Mouse (Mus musculus) hindbrain, embryonic 10.5 days (tissue): ENCODE data around the gene Nlrc5. TPM values are rescaled to one million over a fixed set of nuclear protein-coding genes. Genes with fewer than 3 reads are reported as not detected.

Experiments used
- DNase-seq: peaks from one replicate; pipeline ENCODE4 v3.0.0-alpha.2; 2017; ENCODE audit warnings: low spot score
- H3K27ac ChIP-seq: fragments of 300-500 bp; sonication (generic); 2 replicates; pipeline ENCODE4 v1.5.1; 2016; ENCODE audit warnings: mild to moderate bottlenecking, moderate library complexity
- H3K27me3 ChIP-seq: fragments of 300-500 bp; sonication (generic); 2 replicates; pipeline ENCODE4 v1.6.1; 2016; ENCODE audit warnings: mild to moderate bottlenecking; ENCODE audit not compliant: poor library complexity, insufficient read depth, severe bottlenecking
- H3K36me3 ChIP-seq: fragments of 300-500 bp; sonication (generic); 2 replicates; pipeline ENCODE4 v1.6.1; 2016; ENCODE audit warnings: mild to moderate bottlenecking, moderate library complexity
- H3K4me1 ChIP-seq: fragments of 300-500 bp; sonication (generic); replicated peaks from 2 replicates; pipeline ENCODE4 v1.6.1; 2016; ENCODE audit warnings: mild to moderate bottlenecking
- H3K4me3 ChIP-seq: fragments of 300-500 bp; sonication (generic); 2 replicates; pipeline ENCODE4 v1.5.1; 2016; ENCODE audit warnings: mild to moderate bottlenecking, moderate library complexity
- H3K9me3 ChIP-seq: fragments of 300-500 bp; sonication (generic); 2 replicates; pipeline ENCODE4 v1.6.1; 2016; ENCODE audit warnings: mild to moderate bottlenecking, moderate library complexity
- WGBS: fragments of 180-500 bp; shearing (Covaris S2); methylation state at CpG from one replicate; pipeline ENCODE4 v1.1.7; 2016; 5-methylcytosine and 5-hydroxymethylcytosine counted together
- polyA plus RNA-seq: library from polyadenylated mRNA; unstranded; fragments of >200 nt; fragmentation: Nextera tagmentation; extraction: Ambion mirVana; gene quantifications from 2 replicates; pipeline ENCODE4 v1.2.1, GENCODE M21; 2016

The Nlrc5 gene
- polyA plus RNA-seq, 1 experiment from 2014 or later = 0.20 TPM

DNA sequence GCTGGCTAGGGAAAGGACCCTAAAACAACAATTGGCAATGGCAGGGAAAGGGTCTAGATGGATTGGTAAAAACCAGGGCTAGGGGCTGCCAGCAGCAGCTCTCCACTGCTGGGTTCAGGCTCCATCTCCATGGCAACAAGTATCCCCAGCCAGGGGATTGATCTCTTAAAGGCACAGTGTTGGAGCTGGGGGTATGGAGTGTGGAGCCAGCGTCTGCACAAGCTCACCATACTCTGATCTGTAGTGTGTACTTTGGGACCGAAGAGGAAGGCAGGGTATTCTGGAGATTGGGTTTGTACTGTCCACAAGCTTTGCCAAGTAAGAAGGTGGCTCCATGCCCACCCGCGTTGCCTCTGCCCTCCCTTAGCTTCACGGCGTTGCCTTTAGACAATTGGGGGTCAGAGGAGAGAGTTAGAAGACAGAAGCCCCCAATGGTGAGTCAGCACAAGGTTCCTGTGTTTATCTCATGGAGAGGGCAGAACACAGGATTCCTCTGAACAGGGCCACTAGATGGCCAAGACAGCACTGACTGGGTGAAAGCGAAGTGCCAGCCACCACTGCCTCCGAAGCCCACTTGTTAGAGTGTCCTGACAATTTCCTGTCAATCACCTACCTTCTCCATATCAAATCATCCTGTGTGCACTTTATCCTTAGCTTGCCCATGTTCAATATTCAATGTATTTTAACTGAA, 133.1 kb downstream of the Nlrc5 start:
- DNase-seq = peak; percentile 39
- peak overlapping the region; percentile 75 for H3K27ac ChIP-seq
- H3K27me3 ChIP-seq = peaks cover 26% of the 10 kb centered on the region
- H3K4me3 ChIP-seq = peak overlapping the region; percentile 28
- WGBS = 56% methylated on average over 8 of the region's 8 CpGs
- H3K9me3 ChIP-seq = no peaks in the 10 kb centered on the region
- H3K4me1 ChIP-seq = peaks cover 36% of the 10 kb centered on the region
- peaks cover 8% of the 10 kb centered on the region; the same call in 1 of the 2 replicates for H3K36me3 ChIP-seq

GRCm38 (mm10) chr8:94568098-94568497, 133.9 kb downstream of the Nlrc5 start:
- 90% methylated on average over 8 of the region's 8 CpGs for WGBS
- peak overlapping the region; percentile 2; the same call in 1 of the 2 replicates for H3K27ac ChIP-seq

DNA sequence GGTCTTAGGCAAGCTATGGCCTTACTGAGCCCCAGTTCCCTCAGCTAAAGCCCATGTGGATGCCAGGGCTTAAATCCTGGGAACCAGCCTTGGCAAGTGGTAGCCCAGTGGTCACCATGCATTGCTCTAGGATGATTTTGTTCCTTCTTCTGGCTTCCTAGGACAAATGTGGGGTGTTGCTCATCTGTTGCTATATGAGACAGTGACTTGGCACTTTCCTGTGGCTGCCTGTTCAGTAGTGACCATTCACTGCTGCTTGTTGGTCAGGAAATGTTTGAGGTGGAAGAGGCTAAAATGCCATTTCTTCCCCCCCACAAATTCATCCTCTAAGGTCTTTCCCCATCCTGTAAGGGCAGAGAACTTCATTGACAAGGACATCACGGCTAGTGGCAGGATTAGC, 135.3 kb downstream of the Nlrc5 start:
- Histone ChIP-seq H3K9me3 (no peaks in the 10 kb centered on the region), H3K4me3 (no peak overlapping the region), H3K27me3 (0 out of 2 replicates have a peak, but pooled peaks cover 5% of the 10 kb centered on the region), H3K4me1 (peaks cover 36% of the 10 kb centered on the region), H3K27ac (no peak overlapping the region), H3K36me3 (peaks cover 29% of the 10 kb centered on the region)
- 69% methylated on average over 1 of the region's 1 CpGs for WGBS
- DNase-seq = no peak

More at GRCm38 (mm10) chr8:94568098-94568497, 133.9 kb downstream of the Nlrc5 start:
- Histone ChIP-seq H3K4me3 (no peak overlapping the region), H3K27me3 (peaks cover 18% of the 10 kb centered on the region), H3K36me3 (peaks cover 15% of the 10 kb centered on the region), H3K4me1 (peaks cover 36% of the 10 kb centered on the region), H3K9me3 (no peaks in the 10 kb centered on the region)
- DNase-seq = no peak

- Histone ChIP-seq H3K27ac (no peak overlapping the region), H3K36me3 (peaks cover 53% of the 10 kb centered on the region), H3K4me1 (peaks cover 20% of the 10 kb centered on the region), H3K4me3 (no peak overlapping the region), H3K9me3 (no peaks in the 10 kb centered on the region), H3K27me3 (no peaks in the 10 kb centered on the region)
- WGBS = 80% methylated on average over 2 of the region's 2 CpGs
- DNase-seq = no peak
Observed at GRCm38 (mm10) chr8:94571896-94572295, 137.7 kb downstream of the Nlrc5 start.

GRCm38 (mm10) chr8:94574159-94574907, 140.2 kb downstream of the Nlrc5 start:
- Histone ChIP-seq H3K36me3 (peaks cover 78% of the 10 kb centered on the region), H3K4me3 (no peak overlapping the region), H3K27ac (no peak overlapping the region), H3K4me1 (peaks cover 5% of the 10 kb centered on the region; the same call in 1 of the 2 replicates), H3K9me3 (no peaks in the 10 kb centered on the region), H3K27me3 (no peaks in the 10 kb centered on the region)
- WGBS = 89% methylated on average over 16 of the region's 16 CpGs
- no peak for DNase-seq

DNA sequence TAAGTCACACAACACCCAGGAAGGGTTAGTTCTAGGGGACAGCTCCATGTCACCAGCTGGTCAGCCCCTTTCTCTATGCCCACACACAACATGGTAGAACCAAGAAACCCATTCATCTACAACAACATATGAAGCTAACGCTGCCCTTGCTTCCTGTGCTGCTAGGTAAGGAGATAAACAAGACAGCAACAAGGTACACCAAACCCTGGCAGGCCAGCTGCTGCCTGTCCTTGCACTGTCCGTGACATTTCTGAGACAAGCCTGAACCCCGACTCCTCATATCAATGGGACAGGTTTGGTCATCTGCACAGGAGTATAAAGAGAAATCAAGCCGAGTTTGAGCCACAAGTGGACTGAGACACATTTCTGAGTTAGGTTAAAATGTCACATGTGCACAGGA, 141.0 kb downstream of the Nlrc5 start:
- H3K4me1 ChIP-seq = no peaks in the 10 kb centered on the region
- H3K9me3 ChIP-seq = no peaks in the 10 kb centered on the region
- no peak overlapping the region for H3K27ac ChIP-seq
- H3K4me3 ChIP-seq = no peak overlapping the region
- WGBS = 94% methylated on average over 4 of the region's 4 CpGs
- no peaks in the 10 kb centered on the region for H3K27me3 ChIP-seq
- DNase-seq = no peak
- H3K36me3 ChIP-seq = peaks cover 84% of the 10 kb centered on the region

Other genes with a start within 250 kb of the Nlrc5 start
- 114 and 134 TPM in 2 replicates for gene Nup93, start 219.8 kb upstream of the Nlrc5 start, polyA plus RNA-seq
- 0.09 TPM in 1 of 2 replicates, not detected in the other for gene Slc12a3, start 105.2 kb upstream of the Nlrc5 start, polyA plus RNA-seq
- 57.3 and 59.5 TPM in 2 replicates for gene Herpud1, start 47.9 kb upstream of the Nlrc5 start, polyA plus RNA-seq
- gene Cpne2, start 98.6 kb downstream of the Nlrc5 start, polyA plus RNA-seq = 10.0 and 11.1 TPM in 2 replicates
- 41.8 and 42.7 TPM in 2 replicates for gene Rspry1, start 167.6 kb downstream of the Nlrc5 start, polyA plus RNA-seq
- 82.4 and 86.2 TPM in 2 replicates for gene Fam192a, start 167.6 kb downstream of the Nlrc5 start, polyA plus RNA-seq
- 205 and 217 TPM in 2 replicates for gene Arl2bp, start 232.2 kb downstream of the Nlrc5 start, polyA plus RNA-seq